Mouse (Mus musculus) yolk sac, embryonic 10.5 days (tissue): Measurements from ENCODE around the gene Fer.

ENCODE experiments used
- DNase-seq: peaks from one replicate; pipeline ENCODE4 v3.0.0-alpha.2; 2017; ENCODE audit warnings: low spot score

Gene Fer

DNA sequence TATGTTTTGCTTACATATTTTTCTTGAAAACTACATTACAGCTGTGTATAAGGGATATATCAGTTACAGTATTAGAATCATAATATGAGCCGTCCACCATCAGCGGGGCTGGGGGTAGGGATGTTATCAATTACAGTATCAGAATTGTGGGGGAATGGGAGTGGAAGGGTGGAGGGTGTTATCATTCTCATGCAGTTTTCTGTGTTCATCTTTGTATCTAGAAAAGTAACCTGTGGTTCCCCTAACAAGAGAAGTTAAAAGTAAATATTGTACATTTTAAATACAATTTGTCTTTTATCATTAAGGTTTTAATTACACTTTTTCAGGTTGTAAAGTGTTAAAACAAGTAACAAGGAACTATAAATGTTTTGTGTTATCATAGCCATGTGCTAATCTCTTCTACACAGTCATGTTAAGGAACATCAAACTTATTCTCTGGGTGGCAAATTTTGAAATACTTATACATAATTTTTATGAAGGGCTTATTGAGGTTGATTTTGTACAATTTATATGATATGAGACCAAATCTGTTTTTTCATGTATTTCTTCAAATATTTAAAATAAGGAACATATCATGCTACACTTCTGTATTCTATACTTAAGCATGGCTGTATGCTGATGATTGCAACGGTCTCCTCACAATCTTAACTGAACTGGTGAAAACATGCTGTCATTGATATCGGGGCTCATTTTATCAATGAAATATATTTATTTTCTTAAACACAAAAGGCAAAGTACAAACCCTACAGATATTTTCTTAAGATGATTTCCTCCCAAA lies 116.1 kb downstream of the Fer start:
- DNase-seq: no peak

DNA sequence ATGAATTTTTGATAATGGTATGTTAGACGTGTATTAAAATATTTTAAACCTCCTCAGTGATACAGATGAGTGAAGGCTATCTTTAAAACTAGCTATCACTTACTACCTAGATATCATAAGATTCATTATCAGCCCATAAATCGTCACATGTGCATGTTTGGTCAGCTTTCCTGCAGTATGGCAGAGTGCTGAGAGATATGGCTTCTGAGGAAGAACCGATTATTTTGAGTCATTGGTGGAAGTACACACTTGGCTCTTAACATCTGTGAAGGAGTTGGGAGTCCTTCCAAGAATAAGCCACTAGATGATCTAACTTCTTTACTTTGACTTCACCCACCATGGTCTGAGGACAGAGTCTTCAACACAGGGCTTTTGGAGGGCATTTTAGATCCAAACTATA lies 117.3 kb downstream of the Fer start:
- DNase-seq: no peak

DNA sequence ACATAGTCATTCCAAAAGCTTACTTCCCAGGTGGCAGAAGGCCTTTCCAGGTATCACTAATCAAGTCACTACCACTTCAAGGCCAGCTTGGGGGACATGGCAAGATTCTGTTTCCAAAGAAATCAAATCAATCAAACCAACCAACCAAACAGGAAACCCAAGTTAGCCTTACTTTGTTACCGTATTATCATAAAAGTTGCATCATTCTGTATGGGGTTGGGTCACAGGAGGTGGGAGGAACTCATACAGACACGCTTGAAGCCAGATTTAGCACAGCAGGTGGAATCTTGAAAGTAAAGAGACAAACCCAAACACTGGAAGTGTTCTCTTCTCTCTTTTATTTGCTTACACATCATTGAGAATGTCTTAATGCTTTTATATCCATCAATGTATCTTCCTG lies 125.8 kb downstream of the Fer start:
- no peak for DNase-seq

DNA sequence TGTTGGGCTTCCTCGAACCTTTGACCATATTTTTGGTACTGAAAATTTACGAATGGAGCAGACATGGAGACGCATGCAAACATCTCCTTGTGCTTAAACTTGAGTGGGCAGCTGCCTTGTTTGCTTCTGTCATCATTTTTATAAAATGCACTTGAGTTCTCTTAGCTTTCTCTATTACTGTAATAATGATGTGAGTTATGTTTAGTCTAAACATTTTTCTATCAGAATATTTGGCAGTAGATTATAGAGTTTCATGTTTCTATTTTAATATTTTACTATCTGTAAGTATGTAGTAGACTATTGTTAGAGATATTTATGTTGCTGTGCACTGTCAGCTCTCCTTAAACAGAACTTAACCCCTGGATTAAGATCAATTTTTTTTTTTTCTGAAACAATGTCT lies 128.3 kb downstream of the Fer start:
- DNase-seq: no peak

DNA sequence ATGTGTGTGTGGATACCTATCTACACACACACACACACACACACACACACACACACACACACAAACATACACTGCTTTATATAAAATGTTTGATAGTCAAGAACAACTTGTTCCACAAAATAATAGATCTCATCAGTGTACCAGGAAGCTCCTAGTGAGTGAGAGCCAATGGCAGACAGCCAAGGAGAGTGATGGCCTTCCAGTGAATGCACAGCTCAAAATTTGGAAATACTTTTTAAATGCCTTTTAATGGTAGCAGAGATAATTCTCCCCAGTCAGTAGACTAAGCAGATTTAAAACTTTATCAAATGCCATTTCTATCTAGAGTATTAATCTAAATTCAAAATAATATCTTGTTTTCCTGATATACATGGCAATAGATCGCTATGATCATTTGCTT lies 133.1 kb downstream of the Fer start:
- no peak for DNase-seq

DNA sequence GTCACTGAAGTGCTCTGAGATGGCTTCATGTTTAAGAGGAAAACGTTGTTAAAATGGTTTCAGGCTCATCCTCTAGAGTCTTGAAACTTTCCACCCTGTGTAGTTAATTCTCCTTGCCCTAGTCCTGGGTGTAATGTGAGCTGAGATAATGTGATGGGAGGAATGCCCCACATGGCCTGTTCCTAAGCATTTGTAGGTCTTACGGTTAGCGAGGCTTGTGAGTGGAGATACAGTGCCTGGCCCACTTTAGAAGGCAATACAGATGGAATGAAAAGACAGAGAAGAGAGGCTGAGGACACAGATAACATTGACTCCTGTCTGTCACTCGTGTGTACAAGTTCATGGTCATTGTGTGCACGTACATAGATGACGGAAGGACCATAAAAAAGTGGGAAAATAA lies 134.8 kb downstream of the Fer start:
- DNase-seq: no peak

DNA sequence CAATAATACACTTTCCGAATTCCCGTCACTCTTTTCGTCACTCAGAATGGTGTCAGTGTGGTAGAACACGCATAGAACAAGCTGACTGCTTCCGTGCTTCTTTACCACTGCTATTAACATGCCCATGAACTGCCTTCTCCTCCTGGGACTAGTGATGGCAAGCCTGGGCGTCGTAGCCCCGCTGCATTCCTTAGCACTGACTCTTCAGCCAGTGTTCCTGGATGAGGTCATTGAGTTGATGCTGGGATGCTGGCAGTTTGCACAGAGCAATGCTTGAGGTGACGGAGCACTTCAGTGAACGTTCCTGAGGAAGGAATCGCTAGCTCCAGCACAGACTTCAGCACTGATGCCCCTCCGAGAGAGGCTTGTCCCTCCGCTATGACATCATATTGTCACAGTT lies 140.6 kb downstream of the Fer start:
- no peak for DNase-seq

DNA sequence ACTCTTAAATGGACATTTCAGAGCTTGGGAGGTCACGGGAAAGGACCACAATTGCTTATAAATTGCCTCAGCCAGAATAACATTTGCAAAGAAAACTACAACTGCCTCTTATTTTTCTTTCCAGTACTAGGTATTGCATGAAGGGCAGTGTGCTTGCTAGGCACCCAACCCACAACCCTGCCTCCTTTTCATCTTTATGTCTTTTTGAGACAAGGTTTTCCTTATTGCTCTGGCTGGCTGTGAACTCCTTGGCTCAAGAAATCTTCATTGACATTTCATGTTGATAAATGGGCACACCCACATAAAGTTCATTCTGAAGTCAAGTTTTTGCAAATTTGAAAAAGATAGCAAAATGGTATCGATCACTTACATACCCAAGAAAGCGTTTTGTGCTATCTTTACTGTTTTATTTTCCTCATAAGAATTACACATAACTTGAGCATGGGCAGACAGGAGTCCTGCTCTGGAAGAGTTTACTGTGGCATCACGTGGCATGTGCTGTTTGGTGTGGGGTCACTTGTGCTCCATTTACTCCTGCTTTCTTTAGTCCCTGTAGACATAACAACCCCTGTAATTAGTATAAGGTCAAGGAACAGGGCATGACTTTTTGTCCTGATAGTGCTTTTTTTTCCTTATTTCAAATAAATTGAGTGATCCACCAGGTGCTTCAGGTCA lies 142.8 kb downstream of the Fer start:
- DNase-seq: no peak

DNA sequence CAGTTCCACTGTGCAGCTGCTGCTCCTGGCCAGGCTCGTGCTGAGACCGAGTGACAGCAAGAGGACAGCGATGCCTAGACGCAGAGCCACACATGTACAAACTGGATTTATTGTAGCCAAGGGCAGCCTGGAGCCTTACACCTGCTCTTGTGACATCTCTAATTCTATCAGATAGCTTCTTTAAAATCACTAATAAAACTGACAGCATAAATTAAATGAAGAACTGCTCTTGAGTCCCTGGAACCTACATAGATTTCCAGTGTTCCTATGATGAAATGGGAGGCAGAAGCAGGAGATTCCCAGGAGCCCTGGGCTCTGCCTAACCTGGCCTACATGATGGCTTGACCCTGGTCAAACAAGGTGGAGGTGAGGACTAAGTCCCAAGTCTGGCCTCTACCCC lies 153.7 kb downstream of the Fer start:
- DNase-seq: no peak

DNA sequence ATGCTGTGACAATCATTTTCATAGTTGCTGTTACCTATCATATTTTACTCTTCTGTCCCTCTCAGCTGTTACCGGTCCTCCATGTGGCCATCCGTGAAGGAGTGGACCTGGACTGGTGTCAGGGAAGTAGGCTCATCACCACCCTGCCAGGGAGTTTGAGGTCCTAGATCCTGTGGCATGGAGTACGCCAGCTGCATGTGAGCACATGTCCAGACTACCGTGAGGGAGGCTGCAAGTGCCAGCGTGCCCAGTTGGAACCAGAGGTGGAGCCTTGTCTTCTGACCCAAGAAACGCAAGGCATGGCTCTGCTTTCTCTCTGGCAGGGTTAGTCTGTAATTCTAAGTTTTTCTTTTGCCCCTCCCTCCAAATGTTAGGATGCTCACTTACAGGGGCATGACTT lies 155.4 kb downstream of the Fer start:
- no peak for DNase-seq

DNA sequence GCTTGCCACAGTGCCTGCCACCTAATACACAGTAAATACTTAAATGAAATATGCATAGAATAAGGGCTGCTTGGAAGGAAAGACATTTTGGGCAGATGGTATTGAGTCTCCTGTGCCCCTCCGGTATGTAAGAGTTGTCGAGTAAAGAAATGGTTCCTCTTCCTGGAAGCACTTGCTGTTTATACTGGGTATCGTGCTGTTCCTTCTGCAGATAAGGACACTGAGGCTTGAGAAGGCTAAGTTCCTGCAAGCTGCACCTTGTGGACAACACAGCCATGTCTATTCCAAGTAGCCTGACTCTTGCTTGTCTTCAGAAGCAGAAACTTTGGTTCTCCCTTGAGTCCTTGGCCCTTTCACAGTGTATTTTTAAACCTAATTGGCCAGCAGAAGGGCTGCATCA lies 156.0 kb downstream of the Fer start:
- no peak for DNase-seq

DNA sequence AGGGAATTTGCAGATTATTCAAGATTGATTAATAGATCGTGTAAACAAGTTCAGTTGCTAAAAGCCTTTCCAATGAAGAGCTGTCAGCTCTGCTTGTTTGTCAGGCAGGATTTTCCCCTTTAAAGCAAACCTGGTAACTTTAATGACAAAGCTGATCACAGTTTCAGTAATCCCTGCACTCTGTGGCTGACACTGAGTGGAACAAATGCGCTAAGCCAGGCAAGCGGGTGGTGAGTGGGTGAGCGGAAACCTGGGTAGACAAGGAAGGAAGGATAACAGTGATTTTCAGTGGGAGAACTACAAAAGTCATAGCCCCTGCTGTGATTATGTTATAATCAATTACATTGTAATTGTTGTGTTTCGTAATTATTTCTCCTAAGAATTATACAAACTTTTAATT lies 156.8 kb downstream of the Fer start:
- no peak for DNase-seq

DNA sequence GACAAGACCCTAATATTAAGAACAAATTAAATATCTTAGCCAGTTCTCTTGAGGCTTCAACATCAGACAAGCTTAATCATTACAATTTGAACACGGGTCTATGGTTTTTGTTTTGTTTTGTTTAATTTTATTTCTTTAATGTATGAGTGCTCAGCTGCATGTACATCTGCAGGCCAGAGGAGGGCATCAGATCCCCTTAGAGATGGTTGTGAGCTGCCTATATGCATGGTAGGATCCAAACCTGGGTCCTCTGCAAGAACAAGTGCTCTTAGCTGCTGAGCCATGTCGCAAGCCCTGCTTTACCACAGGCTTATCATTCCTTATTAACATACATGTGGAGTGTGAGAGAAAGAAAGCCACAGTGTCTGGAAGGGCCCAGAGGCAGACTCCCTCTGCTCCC lies 163.6 kb downstream of the Fer start:
- no peak for DNase-seq

DNA sequence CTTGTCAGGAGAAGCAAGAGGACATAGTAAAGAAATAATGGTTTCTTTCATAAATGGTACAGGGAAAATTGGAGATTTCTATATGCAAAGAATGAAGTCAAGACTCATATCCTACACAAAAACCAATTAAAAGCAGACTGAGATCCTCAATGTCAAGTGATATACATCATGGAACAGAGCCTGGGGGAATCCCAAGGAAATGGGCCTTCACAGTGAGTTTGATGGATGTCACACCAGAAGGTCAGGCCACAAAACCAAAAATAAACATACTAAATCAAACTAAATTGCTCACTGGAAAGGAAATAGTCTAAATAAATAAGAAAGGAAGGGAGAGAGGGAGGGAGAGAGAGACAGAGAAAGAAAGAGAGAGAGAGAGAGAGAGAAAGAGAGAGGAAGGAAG lies 178.9 kb downstream of the Fer start:
- DNase-seq: no peak

DNA sequence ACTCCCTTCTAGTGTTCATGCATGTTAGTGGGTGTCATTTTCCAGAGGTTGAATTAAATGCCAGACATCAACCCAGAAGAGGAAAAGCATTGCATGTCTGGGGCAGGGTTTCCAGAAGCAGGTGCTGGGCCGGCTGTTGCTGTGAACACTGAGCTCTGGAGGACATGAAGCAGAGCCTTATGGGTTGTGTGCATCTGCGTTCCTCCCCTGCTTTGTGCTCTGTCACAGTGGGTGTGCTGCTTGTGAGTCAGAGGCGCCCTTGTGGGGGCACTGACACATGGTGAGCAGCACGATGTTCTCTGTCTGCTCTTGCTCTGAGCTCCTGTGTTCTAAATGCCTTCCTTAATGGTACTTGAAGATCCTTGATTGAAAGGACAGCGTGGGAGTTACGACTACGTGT lies 182.5 kb downstream of the Fer start:
- DNase-seq: no peak

DNA sequence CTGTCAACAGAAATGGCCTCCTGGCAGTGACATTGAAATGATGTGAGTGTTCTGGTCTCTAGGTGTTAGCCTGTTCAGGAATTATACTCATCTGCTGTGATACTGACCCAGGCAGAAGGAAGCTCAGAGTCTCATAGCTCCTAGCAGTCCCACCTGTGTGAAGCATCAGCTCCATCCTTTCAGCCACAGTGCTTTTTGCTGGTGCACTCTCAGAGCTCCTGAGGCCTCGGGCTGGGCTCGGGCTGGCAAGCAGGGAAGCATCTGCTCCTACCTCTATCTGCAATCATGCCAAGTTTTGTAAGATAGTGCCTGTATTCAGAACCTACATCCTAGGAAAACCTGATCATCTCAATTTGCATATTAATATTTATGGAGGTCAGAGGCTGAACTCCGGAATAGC lies 183.7 kb downstream of the Fer start:
- no peak for DNase-seq

DNA sequence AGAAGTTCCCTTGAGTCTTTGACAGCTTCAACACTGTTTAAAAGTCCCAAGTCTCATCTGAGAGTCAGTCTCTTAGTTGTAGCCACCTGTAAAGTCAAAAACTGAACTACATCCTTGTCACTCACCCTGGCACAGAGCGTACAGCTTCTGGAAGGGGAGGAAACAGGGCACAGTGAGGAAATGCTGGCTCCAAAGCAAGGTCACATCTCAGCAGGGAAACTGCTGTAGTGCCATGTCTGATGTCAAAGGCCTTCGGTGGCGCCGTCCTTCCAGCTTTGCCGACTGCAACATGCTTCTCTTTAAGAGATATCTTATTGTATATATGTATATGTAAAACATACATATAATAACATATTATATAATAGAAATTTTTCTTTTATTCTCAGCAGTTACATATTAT lies 188.0 kb downstream of the Fer start:
- no peak for DNase-seq

DNA sequence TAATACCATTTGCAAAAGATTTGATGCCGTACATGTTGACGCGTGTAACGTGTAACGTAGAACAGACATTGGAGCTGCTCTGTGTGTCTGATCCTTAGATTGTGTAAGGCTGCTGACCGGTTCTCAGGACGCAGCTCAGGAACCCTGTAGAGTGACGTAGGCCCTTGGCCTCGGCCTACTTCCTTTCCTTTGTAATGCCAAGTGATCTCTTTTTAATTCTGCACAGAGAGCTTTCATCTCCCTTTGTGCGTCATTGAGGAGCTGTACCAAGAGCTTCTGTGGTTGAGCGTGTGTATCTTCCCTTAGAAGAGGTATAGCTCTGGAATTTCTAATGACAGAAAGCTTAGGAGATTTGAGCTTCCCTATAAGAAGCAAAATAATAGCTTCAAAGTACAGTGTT lies 190.8 kb downstream of the Fer start:
- DNase-seq: no peak

DNA sequence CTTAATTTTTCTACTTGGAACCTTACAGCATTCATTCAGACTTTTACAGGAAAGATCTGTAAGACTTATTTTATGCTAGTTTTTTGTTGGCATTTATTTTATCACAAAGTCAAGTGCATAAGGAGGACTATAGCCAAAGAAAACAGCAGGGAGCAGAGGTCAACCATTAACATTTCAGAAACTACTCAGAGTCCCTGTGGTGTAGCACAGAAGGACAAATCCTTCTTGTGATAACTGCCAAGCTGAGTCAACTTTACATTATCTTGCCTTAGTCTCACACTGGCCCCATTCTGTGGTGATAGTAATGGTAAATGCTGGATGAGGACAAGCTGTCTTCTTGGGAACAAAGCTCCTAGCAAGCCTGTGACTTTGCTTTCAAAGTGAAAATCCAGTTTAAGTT lies 197.7 kb downstream of the Fer start:
- DNase-seq: no peak

DNA sequence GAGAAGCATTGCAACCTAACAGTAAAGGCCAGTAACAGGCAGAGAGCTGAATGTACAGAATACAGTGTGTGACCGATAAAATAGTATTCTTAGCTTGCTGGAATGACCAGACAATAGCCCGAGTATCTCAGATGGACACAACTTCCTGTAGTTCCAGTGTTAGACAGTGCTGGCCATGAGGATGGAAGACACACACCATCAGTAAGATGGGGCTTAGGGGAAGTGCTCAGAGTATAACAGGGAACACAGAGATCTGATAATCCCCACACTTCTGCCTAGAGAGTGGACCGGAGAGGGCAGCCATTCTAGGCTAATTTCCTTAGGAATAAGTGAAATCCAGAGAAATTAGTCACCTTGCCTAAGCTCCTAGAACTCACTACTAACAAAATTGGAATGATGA lies 202.4 kb downstream of the Fer start:
- no peak for DNase-seq

DNA sequence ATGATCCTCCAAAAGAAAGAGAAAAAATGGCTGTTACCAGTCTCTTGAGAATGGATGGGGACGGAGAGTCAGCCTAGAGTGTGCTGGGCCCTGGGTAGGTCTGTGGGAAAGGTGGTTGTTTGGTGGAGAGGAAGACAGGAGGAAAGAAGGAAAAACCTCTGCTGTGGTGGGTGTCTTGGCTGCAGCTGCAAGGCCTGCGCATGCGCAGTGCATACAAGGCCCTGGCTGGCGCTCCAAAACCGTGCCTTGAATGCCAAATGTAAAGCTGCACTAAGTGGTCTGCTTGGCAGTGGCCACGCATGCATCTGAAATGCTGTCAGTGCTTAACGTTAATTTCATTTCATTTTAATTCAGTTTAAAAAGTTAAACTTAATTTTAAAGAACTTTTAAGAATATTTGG lies 214.5 kb downstream of the Fer start:
- no peak for DNase-seq

DNA sequence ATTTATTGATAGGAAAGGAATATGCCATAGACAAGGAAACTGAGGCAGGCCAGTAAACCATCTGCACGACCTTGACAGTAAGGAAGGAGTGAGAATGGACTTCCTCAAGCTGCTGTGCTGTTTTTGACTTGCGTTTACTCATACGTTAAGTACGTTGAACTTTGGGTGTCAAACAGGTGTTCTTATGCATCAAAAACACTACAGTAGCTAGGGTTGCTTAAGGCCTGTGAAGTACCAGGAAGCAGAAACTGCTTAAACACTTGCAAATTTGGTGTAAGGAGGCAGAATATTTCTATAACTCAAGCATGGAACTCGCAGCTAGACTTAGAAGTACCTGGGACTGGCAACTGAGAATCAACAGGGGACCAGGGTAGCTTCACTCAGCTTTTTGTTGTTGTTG lies 221.9 kb downstream of the Fer start:
- DNase-seq: no peak

DNA sequence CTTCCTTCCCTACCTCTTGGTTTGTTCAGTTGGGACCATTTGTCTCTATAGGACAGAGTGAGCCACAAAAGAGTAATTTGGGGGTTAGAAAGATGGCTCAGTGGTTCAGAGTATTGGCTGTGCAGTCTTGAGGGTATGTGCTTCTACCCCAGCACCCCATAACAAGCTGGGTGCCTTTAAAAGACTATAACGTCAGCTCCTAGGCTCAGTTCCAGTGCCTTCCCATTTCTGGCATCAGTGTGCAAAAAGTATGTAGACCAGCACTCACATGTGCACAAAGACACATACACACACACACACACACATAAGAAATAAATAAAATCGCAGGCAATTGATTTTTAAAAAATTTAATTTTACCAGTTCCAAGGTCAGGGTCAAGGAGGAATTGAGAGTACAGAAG lies 222.6 kb downstream of the Fer start:
- DNase-seq: no peak
